Mouse (Mus musculus): ENCODE measurements around the gene Uroc1. TPM values are rescaled to one million over a fixed set of nuclear protein-coding genes. Genes with fewer than 3 reads are reported as not detected.

The Uroc1 gene
- polyA plus RNA-seq, 2 experiments = 9.6 to 17.5 TPM

DNA sequence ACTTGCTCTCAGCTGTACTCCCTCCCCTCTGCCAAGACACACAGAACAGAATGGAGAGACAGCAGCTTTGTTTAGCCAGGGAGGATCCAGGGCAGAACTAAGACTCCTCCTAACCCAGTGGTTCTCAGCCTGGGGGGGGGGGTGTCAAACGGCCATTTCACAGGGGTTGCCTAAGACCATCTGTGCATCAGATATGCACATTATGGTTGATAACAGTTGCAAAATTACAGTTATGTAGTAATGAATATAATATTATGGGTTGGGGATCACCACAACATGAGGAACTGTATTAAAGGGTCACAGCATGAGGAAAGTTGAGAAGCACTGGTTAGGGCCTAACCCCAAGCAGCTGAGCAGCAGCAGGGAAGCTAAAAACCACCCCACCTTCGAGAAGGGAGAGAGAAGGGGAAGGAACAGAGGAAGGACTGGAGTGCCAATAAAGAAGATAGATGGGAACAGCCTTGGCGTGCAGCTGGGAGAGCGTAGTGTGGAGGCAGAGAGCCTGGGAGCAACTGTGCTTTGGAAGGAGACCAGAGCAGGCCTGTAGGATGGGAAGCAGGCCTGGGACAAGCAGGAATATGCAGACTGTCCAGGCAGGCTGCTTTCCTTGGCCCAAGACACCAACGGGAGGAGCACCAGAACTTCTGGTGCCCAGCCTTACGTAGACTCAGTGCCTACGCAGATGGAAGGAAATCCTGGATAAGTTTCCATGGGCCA lies 13.5 kb upstream of the Uroc1 start:
- no peak overlapping the region for H3K27ac ChIP-seq
- TF ChIP-seq CTCF (IDR thresholded peaks at IDR 0.05; ENCODE audit: low read depth) (no peak), EP300 (IDR thresholded peaks at IDR 0.05; ENCODE audit: low read depth) (no peak)

GRCm38 (mm10) chr6:90320429-90320828 lies 12.7 kb upstream of the Uroc1 start:
- ATAC-seq (ENCODE audit: insufficient read depth) (peak; percentile 62), DNase-seq (ENCODE audit: low read depth in 3 of 3, low spot score in 3 of 3) (peak in 2 of 3 experiments; percentile 22 to 28)
- Histone ChIP-seq H3K27me3 (ENCODE audit: control insufficient read depth, insufficient read depth, low read length) (no peaks in the 10 kb centered on the region), H3K4me3 (ENCODE audit: insufficient read depth in 1 of 2, low read depth in 2 of 2, low read length in 2 of 2) (no peak overlapping the region), H3K27ac (no peak overlapping the region), H3K4me2 (ENCODE audit: low read depth) (no peak overlapping the region), H3K9ac (replicated peaks) (no peak overlapping the region), H3K4me1 (replicated peaks; ENCODE audit: control insufficient read depth in 2 of 2, insufficient read depth in 2 of 2, low read length in 1 of 2) (peaks cover 0 to 8% of the 10 kb centered on the region in 2 experiments; a peak in 1 of 4 replicates), H3K36me3 (replicated peaks; ENCODE audit: control insufficient read depth, insufficient read depth, low read depth) (no peaks in the 10 kb centered on the region), H3K9me3 (ENCODE audit: control insufficient read depth, low read length) (no peaks in the 10 kb centered on the region)
- 54% methylated on average over 5 of the region's 5 CpGs for WGBS (ENCODE audit: insufficient replicate concordance)
- no peak for TF ChIP-seq EP300 (IDR thresholded peaks at IDR 0.05; ENCODE audit: low read depth)
- no peak for TF ChIP-seq CTCF (IDR thresholded peaks at IDR 0.05; ENCODE audit: low read depth)

More for the DNA sequence above, 13.5 kb upstream of the Uroc1 start:
- H3K4me3 ChIP-seq (ENCODE audit: insufficient read depth in 1 of 2, low read depth in 2 of 2, low read length in 2 of 2) = no peak overlapping the region
- H3K9me3 ChIP-seq (ENCODE audit: control insufficient read depth, low read length) = no peaks in the 10 kb centered on the region
- no peaks in the 10 kb centered on the region for H3K36me3 ChIP-seq (replicated peaks; ENCODE audit: control insufficient read depth, insufficient read depth, low read depth)
- H3K27me3 ChIP-seq (ENCODE audit: control insufficient read depth, insufficient read depth, low read length) = no peaks in the 10 kb centered on the region
- H3K9ac ChIP-seq (replicated peaks) = no peak overlapping the region
- H3K4me1 ChIP-seq (replicated peaks; ENCODE audit: control insufficient read depth in 2 of 2, insufficient read depth in 2 of 2, low read length in 1 of 2) = peaks cover 0 to 8% of the 10 kb centered on the region in 2 experiments; a peak in 1 of 4 replicates
- H3K4me2 ChIP-seq (ENCODE audit: low read depth) = no peak overlapping the region
- 56% methylated on average over 7 of the region's 7 CpGs for WGBS (ENCODE audit: insufficient replicate concordance)
- ATAC-seq (ENCODE audit: insufficient read depth) (no peak), DNase-seq (ENCODE audit: low read depth in 3 of 3, low spot score in 3 of 3) (no peak)

GRCm38 (mm10) chr6:90321811-90322210 lies 11.3 kb upstream of the Uroc1 start:
- DNase-seq (ENCODE audit: low read depth in 3 of 3, low spot score in 3 of 3) (no peak), ATAC-seq (ENCODE audit: insufficient read depth) (no peak)
- H3K4me1 ChIP-seq (replicated peaks; ENCODE audit: control insufficient read depth in 2 of 2, insufficient read depth in 2 of 2, low read length in 1 of 2) = peaks cover 0 to 8% of the 10 kb centered on the region in 2 experiments; a peak in 1 of 4 replicates
- H3K27ac ChIP-seq = no peak overlapping the region
- H3K4me2 ChIP-seq (ENCODE audit: low read depth) = no peak overlapping the region
- no peaks in the 10 kb centered on the region for H3K36me3 ChIP-seq (replicated peaks; ENCODE audit: control insufficient read depth, insufficient read depth, low read depth)
- H3K9me3 ChIP-seq (ENCODE audit: control insufficient read depth, low read length) = no peaks in the 10 kb centered on the region
- no peaks in the 10 kb centered on the region for H3K27me3 ChIP-seq (ENCODE audit: control insufficient read depth, insufficient read depth, low read length)
- WGBS (ENCODE audit: insufficient replicate concordance) = 37% methylated on average over 4 of the region's 4 CpGs
- H3K4me3 ChIP-seq (ENCODE audit: insufficient read depth in 1 of 2, low read depth in 2 of 2, low read length in 2 of 2) = no peak overlapping the region
- no peak overlapping the region for H3K9ac ChIP-seq (replicated peaks)
- no peak for TF ChIP-seq EP300 (IDR thresholded peaks at IDR 0.05; ENCODE audit: low read depth)
- TF ChIP-seq CTCF (IDR thresholded peaks at IDR 0.05; ENCODE audit: low read depth) = no peak

DNA sequence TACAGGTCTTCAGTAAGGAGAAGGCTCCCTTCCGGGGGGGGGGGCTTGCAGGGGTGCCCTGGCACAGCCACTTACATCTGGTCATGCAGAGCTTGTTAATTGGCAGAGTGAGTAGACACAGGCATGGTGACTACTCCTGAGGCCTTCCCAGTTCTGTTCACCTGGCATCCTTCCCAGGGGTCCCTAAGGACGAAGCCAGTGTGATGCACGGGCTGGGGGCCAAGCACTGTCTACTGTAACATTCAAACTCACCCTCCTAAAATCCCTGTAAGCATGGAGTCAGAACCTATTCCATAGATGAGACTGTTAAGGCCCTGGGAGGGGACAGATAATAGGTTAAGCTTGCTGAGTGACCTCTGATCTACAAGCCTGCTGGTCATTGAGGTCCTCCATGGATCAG lies 9.1 kb upstream of the Uroc1 start:
- no peaks in the 10 kb centered on the region for H3K27me3 ChIP-seq (ENCODE audit: control insufficient read depth, insufficient read depth, low read length)
- H3K4me1 ChIP-seq (replicated peaks; ENCODE audit: control insufficient read depth in 2 of 2, insufficient read depth in 2 of 2, low read length in 1 of 2) = peaks cover 0 to 8% of the 10 kb centered on the region in 2 experiments; a peak in 1 of 4 replicates
- H3K4me3 ChIP-seq (ENCODE audit: insufficient read depth in 1 of 2, low read depth in 2 of 2, low read length in 2 of 2) = peak overlapping the region; percentile 20 to 47; a peak in 3 of 4 replicates
- ATAC-seq (ENCODE audit: insufficient read depth) (peak; percentile 19; the same call in 1 of the 2 replicates), DNase-seq (ENCODE audit: low read depth in 3 of 3, low spot score in 3 of 3) (no peak)
- TF ChIP-seq CTCF (IDR thresholded peaks at IDR 0.05; ENCODE audit: low read depth) (no peak), EP300 (IDR thresholded peaks at IDR 0.05; ENCODE audit: low read depth) (no peak)
- H3K4me2 ChIP-seq (ENCODE audit: low read depth) = peak overlapping the region; percentile 49
- 51% methylated on average over 3 of the region's 3 CpGs for WGBS (ENCODE audit: insufficient replicate concordance)
- H3K9me3 ChIP-seq (ENCODE audit: control insufficient read depth, low read length) = no peaks in the 10 kb centered on the region
- H3K36me3 ChIP-seq (replicated peaks; ENCODE audit: control insufficient read depth, insufficient read depth, low read depth) = no peaks in the 10 kb centered on the region
- H3K9ac ChIP-seq (replicated peaks) = no peak overlapping the region
- no peak overlapping the region for H3K27ac ChIP-seq

DNA sequence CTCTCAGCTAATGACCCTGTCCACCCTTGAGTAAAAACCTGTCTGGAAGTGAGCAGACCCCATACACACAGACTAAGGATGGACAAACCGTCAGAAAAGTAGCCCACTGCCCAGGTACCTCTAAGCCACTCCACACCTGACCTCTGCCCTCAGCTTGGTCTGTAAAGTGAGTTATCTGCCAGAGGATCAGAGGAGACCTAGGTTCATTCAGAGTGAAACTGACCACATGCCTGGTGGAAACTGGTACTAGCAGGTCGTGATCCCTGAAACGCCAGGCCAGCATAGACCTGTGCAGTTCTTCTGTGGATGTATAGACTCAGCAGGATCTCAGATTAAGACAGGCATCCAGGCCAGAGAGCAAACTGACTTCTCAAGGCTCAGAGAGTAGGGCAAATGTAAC lies 8.6 kb upstream of the Uroc1 start:
- Histone ChIP-seq H3K4me2 (ENCODE audit: low read depth) (peak overlapping the region; percentile 49), H3K9ac (replicated peaks) (no peak overlapping the region), H3K27ac (no peak overlapping the region)

More for the DNA sequence above, 8.6 kb upstream of the Uroc1 start:
- TF ChIP-seq EP300 (IDR thresholded peaks at IDR 0.05; ENCODE audit: low read depth) (no peak), CTCF (IDR thresholded peaks at IDR 0.05; ENCODE audit: low read depth) (no peak)
- WGBS (ENCODE audit: insufficient replicate concordance) = 34% methylated on average over 3 of the region's 3 CpGs
- Histone ChIP-seq H3K4me3 (ENCODE audit: insufficient read depth in 1 of 2, low read depth in 2 of 2, low read length in 2 of 2) (peak overlapping the region; percentile 20 to 47), H3K4me1 (replicated peaks; ENCODE audit: control insufficient read depth in 2 of 2, insufficient read depth in 2 of 2, low read length in 1 of 2) (peaks cover 0 to 8% of the 10 kb centered on the region in 2 experiments; a peak in 1 of 4 replicates), H3K36me3 (replicated peaks; ENCODE audit: control insufficient read depth, insufficient read depth, low read depth) (no peaks in the 10 kb centered on the region), H3K27me3 (ENCODE audit: control insufficient read depth, insufficient read depth, low read length) (no peaks in the 10 kb centered on the region), H3K9me3 (ENCODE audit: control insufficient read depth, low read length) (no peaks in the 10 kb centered on the region)
- ATAC-seq (ENCODE audit: insufficient read depth) (peak; percentile 53; the same call in 1 of the 2 replicates), DNase-seq (ENCODE audit: low read depth in 3 of 3, low spot score in 3 of 3) (no peak)

All from liver, embryonic 14.5 days (tissue).